Mouse (Mus musculus): ENCODE data around the gene Setd1b.

DNA sequence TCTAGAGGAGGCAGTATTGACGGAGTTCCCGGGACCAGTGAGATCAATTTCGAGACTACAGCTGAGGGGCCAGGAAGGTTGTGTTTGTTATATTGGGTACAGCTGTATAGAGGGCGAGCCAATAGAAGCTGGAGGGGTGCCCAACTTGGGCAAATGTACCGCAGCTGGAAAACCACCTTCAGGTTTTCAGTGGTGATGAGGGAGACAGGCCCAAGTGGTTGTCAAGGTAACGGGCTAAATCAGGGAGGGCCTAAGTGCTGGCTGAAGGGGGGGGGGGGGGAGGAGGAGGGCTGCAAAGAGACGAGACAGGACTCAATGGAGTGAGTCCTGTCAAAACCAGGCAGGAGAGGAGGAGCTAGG is 8.2 kb upstream of the Setd1b start:
- no peak for TF ChIP-seq GATA1 (IDR thresholded peaks at IDR 0.05; ENCODE audit: low read length)
- no peak for TF ChIP-seq TAL1 (IDR thresholded peaks at IDR 0.05; ENCODE audit: low read length)

Measured in erythroblast, embryonic 14.5 days (primary cell).